Mouse (Mus musculus): ENCODE measurements around the gene Olfr905.

DNA sequence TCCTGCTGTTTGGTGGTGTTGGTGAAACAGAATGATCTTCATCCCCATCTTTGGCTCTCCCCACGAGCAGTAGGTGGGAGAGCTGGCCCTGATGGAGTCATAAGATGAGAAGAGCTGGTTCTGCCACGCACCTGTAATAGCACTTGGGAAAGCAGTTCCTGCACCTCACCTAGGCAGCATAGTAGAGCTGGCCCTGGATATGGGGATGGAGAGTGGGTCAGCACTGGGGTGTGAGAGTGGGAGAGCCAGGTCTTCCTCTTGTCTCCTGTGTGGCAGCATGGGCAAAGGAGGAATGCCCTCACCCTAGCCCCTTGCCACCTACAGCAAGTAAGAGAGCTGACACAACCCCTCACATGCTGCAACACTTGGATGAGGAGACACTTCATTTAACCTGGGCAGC is 41.4 kb downstream of the Olfr905 start:
- no peak for TF ChIP-seq CTCF (IDR thresholded peaks at IDR 0.05; ENCODE audit: control insufficient read depth, insufficient read depth, insufficient read length)
- TF ChIP-seq MAX (IDR thresholded peaks at IDR 0.05) = no peak
- no peak for TF ChIP-seq FOSL1 (IDR thresholded peaks at IDR 0.05; ENCODE audit: insufficient read depth, low read length, poor library complexity, severe bottlenecking)
- no peak for TF ChIP-seq MYOD1 (IDR thresholded peaks at IDR 0.05; ENCODE audit: control insufficient read depth, insufficient read length, low read depth)
- no peak for TF ChIP-seq USF1 (IDR thresholded peaks at IDR 0.05; ENCODE audit: low read depth)

Data from C2C12 (cell line).